Mouse (Mus musculus) adrenal gland, postnatal 14 days (tissue): ENCODE measurements around the gene Aqp11. TPM values are rescaled to one million over a fixed set of nuclear protein-coding genes. Genes with fewer than 3 reads are reported as not detected.

ENCODE experiments used
- DNase-seq: peaks from one replicate; pipeline ENCODE4 v3.0.0; 2021; ENCODE audit warnings: mixed read lengths
- total RNA-seq: library from RNA; stranded (reverse); gene quantifications from 2 replicates; pipeline ENCODE4 v1.2.3, GENCODE M21; 2021

Aqp11 gene
- total RNA-seq, 1 experiment from 2014 or later, result 8.7 TPM

DNA sequence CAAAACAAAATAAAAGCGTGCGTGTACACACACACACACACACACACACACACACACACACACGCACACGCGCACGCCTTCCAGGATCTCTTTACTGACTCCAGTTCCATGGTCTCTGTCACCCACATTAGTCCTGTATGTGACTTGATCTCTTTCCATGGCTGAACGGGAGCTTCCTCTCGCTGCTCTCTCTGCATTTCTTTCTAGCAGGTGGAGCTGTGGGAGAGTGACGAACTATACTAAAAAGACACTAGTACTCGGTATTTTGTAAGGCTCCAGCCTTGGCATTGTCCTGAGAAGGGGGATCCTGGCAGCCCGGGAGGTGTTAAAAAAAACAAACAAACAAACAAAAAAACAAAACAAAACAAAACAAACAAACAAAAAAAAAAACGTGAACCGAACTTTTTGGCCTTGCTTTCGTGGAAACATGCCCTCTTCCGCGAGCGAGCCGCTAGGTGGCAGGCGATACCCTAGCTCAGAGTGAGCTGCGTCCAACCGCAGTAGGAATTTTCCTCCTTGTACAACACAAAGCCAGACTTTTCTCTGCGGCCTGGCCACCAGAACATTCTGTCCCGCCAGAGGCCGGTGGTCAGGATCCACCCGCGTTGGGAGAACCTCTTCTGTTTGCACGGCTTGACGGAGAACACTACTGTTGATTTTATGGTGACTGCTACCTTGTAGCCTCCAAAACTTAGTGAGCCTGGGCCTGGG, 9.9 kb upstream of the Aqp11 start:
- peak; percentile 93 for DNase-seq

DNA sequence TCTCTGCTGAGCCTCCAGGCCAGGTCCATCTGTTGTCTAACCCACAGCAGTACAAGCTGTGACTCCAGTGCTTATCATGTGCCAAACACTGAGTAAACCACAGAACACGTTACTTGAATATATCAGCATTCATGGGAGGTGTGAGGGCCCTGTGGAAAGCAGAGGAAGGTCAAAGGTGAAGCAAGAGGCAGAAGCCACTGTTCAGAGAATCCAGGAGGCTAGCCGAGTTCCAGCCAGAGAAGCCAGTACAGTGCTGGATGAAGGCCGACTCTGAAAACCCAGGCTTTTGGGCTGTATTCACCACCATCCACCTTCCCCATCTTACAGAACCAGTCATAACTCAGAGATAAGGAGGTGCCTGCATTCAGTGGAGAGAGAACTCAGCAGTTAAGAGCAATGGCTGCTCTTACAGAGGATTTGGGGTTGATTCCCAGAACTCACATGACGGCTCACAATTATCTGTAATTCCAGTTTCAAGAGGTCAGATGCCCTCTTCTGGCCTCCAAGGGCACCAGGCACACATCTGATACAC, 9.2 kb upstream of the Aqp11 start:
- no peak for DNase-seq

DNA sequence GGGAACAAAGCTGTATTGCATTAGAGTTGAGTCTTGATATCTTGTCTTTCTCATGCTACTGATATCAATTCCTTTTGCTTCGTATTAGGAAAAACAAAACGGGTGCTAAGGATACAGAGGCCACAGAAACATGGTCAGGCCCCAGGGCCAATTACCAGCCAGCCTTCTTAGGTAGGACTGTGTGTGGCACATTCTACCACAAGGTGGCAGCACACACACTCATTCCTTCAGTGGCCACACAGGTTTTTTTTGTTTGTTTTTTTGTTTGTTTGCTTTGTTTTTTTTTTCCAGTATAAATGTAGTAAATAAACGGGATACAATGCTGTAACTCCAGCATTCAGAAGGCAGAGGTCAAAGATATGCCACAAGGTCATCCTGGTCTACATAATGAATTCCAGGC, 7.2 kb upstream of the Aqp11 start:
- peak; percentile 69 for DNase-seq

DNA sequence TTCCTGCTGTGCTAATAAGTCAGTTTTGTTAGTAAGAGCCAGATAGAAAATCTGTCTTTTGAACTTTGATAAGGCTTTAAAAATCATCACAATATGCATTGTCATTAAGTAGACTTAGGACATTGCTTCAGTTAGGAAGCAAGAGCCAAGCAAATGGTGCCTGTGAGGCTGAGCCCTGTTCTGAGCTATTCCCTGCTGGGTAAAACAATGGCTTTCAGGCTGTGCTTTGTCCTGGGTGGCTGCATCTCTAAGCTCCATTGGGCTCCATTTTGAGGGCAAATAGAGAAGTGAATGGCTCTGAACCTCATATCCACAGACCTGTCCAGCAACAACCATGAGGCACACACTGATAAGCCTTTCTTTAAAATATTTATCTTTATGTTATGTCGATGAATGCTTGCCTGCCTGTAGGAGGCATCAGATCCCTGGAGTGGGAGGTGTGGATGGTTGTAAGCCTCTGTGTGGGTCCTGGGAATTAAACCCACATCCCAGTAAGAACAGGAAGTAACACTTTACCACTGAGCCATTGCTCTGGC, 3.7 kb upstream of the Aqp11 start:
- DNase-seq, result no peak

DNA sequence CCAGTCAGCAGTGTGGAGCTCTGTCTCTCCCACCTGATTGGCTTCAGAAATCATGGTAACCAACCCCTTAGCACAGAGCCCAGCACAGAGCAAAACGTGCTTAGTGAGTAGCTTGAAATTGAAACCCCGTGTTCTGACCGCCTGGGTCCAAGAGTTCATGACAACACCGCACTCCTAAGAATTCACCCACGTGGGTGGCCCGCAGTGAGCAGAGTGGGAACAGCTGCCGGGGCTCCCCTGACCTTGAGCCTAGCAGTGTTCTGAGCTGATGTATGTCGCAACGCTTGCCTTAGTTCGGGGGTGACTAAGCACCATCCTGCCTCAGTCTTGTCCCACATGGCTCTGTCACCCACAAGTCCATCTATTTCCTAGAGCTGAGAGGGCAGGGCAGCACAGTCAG, 2.9 kb upstream of the Aqp11 start:
- DNase-seq, result peak; percentile 68

DNA sequence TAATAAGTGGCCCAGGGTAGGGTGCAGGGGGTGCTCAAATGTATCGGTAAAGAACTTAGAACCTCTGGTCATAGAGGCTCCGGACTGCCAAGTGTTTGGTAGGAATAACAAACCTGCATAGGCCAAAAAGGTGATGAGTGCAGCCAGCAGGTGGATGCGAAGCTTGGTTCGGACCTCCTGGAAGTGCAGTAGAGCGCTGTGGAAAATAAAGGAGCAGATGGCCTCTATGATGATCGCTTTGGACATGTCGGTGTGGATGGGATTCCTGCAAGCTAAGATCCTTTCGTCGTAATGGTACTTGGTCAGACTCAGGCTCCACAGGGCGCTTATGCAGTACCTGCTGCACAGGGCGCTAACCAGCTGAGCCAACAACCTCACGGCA, 842 bp downstream of the Aqp11 start:
- DNase-seq, result no peak

DNA sequence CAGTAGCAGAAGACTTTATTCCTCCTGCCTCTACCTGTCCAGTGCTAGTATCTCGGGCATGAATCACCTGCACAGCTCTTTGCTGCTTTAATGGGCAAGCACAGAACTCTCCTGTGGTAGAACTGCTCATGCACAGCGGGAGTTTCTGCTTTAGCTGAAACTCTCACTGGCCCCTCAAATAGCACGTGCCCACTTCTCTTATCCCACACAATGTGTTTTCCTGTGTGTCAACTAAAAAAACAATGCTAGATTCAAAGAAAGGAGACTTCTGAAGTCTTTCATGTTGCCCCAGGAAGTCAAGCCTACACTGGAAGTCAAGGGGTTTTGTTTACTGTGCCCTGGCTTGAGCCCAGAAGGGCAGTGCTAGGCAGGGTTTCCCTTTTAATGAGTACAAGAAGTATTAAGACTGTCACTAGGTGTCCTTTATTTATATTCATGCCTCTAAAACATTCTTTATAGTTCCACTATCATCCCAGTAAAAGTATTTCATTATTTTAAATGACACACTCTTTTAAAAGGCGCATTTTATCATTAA, 2.1 kb downstream of the Aqp11 start:
- DNase-seq, result no peak

DNA sequence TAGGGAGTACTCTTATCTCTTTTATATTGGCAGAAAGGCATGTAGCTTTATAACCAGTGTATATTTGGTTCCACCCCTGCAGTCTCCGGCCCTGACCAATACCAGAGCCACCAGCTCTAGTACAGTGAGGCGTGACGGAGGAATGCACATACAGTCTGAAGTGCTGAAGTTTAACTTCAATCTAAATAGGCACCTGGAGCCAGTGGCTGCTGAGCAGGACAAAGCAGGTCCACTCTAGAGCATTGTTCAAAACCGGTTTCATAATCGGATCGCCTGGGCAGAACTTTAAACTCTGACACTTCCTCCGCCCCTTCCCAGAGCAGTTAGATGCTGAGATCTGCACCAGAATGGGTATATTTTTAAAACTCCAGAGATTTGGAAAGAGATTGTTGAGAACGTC, 3.1 kb downstream of the Aqp11 start:
- no peak for DNase-seq

DNA sequence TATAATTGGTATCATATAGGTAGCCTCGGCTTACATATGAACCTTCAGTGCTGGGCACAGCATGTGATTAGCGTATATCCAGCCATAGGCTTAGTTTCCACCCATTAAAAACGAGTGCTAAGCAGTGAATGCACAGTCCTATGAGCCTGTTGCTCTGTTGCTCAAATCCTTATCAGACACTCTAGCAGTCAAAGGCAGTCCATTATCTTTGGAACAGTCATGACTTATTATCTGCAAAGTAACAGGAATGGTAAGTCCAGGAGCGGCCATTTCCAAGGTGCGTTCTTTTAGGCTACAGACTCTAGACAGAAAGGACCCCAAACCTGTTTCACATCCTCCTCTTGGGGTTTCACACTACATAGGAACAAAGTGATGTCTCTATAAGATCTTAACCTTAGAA, 4.5 kb downstream of the Aqp11 start:
- no peak for DNase-seq

DNA sequence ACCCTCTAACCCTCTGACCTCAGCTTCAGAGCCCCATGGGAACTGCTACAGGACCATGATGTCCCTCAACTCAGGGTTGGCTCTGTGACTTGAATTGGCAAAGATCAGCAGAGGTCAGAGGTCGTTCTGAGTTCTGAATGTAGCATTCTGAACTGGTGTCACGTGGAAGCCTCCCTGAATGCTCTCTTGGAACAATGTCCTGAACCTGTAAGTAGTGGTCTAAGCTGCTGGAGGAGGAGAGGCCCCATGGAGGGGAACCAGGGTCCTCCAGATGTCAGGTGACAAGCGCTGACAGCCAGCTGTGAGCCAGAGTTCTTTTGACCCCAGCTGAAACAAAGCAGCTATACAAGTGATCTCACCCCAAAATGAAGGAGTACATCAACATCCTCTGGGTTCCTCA, 7.7 kb downstream of the Aqp11 start:
- no peak for DNase-seq

DNA sequence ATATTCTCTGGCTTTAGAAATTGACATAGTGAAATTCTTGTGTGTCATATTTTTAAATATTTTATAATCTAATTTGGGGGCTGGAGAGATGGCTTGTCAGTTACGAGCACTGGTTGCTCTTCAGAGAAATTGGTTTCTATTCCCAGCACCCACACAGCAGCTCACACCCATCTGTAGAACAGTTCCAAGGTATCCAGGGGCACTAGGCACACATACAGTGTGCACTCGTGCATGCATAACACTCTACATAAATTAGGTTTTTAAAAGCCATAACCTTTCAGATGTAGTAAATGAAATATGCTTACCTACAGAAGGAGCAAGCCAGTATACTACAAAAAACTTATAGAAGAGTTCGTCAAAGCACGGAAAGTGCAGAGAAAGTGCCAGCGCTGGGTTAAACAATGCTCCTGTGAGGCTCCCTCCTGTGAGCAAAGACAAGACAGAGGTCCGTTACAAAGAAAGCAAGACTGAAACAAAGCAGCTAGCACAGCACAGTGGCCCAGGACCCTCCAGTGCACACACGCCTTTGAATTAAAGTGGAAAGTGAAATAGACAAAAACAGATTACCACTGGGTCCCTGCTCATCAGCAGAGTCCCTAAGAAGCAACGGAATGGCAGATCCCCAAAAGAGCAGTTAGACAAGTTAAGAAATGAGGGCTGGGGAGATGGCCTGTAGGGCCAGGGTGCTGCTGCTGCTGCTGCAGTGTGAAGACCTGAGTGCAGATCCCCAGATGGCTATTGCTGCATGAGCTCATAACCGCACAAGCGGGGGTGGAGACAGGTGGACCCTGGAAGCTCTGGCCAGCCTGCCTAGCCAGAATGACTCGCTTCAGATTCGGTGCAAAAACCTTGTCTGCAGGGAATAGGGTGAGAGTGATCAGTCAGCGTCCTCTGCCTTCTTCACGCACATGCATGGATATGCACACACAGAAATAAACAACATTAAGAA, 9.1 kb downstream of the Aqp11 start:
- DNase-seq, result no peak

DNA sequence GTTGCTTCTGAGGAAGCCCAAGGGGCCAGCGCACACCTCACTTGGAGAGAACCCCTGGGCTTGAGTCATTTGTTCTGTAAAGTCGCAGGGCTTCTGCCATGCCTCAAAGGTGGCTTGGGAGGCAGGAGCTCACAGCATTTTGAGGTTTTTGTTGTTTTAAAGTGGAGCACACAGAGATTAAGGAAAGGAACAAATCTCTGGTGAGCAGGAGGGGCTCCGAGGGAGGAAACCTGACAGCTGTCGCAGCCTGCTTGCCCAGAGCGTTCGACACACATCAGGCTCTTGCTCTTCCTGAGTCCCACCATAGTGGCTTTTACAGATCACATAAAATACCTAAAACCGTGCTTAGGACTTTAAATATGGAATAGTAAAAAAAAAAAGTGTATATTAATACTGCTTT, 11.3 kb downstream of the Aqp11 start:
- DNase-seq, result no peak

DNA sequence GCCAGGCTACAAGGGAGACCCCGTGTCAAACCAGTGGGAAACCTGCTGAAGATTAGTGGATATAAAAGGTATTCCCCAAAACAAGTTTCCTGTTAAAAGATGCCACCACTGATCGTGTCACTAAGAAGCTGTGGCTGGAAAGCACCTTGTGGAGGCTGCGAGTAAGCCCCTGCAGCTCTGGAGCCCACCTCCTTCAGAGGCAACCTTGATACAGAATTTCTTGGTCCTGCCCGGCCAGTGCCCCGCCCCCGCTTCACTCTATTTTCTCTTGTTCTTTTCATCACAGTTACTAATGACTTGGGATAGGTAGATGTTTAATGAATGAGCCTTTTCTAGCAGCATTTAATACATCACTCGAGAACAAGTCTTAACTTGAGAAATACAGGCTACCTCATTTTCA, 12.0 kb downstream of the Aqp11 start:
- DNase-seq, result no peak

DNA sequence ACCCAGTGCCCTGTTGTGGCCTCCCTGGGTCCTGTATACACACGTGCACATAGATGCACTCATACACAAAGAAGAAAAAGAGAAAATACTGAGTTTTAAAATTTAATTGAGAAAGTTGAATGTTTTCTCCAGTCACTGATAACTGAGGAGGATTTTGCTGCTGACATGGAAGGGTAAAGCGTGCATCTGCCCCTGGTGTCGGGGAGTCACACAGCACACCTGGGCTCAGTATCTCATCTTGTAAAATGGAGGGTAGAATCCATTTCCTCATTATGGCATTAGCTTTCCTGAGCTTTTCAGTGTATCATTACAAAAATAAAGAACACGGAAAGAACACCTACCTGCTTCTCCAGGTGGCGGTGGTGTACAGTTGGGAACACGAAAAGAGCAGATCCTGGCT, 12.7 kb downstream of the Aqp11 start:
- no peak for DNase-seq

DNA sequence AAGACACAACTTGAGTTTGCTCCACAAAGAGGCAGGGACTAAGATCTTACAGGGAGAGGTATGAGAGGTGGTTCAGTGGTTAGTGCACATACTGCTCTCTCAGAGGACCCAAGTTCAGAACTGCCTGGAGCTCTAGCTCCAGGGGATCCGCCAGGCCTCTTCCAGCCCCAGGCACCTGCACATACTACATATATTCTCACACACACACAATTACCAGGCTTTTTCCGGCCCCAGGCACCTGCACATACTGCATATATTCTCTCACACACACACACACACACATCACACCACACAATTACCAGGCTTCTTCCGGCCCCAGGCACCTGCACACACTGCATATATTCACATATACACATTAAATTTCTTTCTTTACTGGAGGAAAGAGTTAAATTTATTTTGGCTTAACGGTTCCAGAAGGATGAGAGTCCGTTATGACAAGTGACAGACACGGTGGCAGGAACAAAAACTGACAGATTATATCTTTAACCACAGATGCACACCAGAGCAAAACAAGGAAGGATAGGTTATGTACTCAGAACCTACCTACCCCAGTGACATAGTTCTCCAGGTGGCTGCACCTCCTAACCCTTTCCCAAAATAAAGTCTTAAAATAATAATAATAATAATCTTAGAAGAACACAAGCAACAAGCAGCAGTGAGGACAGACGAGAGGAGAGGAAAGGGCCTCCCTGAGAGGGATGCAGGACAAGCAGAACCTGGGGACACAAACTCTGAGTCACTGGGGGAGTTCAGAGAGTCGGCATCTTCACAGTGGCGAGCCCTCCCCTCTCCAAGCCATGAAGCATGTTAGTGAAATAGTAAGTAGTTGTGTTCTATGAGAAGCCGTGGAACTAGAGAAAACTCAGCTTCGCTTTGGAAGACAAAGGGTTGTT, 14.2 kb downstream of the Aqp11 start:
- DNase-seq, result no peak

DNA sequence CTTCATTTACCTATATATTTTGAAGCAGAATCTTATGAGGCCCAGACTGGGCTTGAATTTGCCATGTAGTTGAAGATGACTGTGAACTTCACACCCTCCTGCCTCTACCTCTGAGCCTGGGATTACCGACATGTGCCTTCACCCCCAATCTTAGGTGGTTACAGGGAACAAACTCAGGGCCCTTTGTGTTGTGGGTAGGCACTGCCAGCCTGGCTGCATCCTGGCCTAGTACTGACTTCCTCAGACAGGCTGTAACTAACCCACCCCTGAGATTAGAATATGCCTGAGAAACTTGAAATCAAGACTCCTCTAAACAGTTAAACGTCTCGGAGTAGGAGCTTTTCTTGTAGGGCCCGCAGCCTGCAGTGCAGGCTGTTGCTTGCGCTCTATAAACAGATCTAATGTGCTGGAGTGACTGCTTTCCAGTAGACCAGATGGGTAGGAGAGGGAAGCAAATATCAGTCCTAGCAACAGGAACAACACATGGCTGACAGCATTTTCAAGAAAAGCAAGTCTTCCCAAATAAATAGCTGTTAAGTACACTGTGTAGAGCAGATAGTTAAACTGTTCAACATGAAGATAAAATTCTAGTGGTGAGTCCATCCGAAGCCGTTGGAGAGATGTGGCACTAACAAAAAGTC, 15.7 kb downstream of the Aqp11 start:
- no peak for DNase-seq

DNA sequence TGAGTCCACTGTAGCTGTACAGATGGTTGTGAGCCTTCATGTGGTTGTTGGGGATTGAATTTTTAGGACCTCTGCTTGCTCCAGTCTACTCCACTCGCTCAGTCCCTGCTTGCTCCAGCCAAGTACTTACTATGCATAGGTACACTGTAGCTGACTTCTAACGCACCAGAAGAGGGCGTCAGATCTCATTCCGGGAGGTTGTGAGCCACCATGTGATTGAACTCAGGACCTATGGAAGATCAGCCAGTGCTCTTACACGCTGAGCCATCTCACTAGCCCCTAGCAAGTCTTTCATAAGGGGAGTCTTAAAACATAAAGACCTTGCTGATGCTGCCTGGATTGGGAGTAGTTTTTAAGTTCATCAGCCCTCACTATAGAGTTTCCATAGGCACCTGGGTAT, 18.0 kb downstream of the Aqp11 start:
- no peak for DNase-seq

DNA sequence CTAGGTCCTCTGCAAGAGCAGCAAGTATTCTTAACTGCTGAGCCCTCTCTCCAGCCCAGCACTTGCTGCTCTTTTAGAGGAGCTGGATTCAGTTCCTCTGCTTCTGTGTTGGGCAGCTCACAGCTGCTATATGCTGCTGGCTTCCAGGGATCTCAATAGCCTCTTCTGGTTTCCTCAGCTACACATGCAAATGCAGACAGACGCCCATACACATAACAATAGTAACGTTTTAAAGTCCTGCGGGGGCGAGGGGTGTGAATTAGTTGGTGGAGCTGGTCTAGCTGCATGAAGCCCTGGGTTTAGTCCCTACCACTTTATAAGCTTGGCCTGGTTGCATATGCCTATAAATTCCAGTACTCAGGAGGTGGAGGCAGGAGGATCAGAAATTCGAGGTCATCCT, 19.0 kb downstream of the Aqp11 start:
- DNase-seq, result no peak

DNA sequence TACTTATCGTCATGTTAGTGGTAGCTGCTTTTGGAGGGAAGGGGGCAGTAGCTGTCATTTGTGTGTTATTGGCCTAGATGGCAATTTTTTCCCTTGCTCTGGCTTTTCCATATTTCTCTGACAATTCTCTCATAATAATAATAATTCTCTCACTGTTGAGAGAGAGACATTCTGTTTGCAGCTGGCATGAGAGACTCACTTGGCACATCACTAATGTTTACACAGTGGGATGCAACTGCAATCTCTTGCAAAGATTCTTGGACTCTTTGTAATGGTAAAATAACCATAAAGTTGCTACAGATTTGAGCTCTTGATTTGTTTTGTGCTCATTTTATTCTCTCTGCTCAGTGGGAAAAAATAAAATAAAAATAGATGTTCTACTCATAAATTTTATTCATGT, 20.8 kb downstream of the Aqp11 start:
- DNase-seq, result no peak

DNA sequence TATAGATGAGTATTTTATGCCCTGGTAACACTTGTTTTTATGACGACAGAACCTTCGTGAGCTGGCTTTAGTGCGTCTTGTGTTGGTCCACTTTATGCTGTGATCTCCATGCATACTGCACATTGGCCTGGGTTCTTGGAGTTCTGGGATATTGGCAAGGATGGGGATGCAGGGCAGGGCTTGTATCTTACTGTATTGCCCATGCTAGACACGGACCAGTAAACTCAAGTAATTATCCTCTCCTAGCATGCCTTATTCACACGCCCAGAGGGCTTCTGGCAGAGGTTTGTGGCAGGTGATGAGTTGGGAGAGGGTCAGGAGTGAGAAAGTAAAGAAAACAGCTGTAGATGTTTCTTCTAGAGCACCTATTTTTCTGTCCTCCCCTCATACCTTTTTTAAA, 23.4 kb downstream of the Aqp11 start:
- DNase-seq, result no peak

DNA sequence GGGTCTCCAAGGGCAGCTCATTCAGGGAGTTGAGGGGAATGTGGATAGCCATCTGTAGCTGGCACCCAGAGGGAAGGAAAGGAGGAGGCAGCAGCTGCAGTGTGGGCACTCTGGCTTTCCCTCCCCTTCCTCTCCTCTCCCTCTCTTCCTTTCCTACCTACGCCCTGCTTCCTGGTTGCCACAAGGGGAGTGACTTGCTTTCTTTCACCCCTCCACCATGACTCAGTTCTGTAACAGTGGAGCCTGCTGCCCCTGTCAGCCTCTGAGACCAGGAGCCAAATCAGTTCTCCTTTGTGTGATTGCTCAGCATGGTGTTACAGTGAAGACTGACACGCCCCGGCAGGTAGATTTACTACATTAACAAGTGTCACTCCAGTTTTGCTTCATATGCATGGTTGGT, 28.9 kb downstream of the Aqp11 start:
- no peak for DNase-seq
